Mouse (Mus musculus) C2C12 (cell line): ENCODE measurements around the gene Ttc9b. TPM values are rescaled to one million over a fixed set of nuclear protein-coding genes. Genes with fewer than 3 reads are reported as not detected.
A peak's percentile ranks its signal among the peaks of the same experiment; 100 is the strongest.

Source experiments
- H3K27me3 ChIP-seq: one replicate; pipeline ENCODE4 v1.6.1; 2011; ENCODE audit not compliant: control insufficient read depth, insufficient read depth, insufficient read length
- H3K36me3 ChIP-seq: one replicate; pipeline ENCODE4 v1.6.1; 2011; ENCODE audit not compliant: control insufficient read depth, insufficient read depth
- H3K4me3 ChIP-seq: one replicate; pipeline ENCODE4 v1.5.1; 2011; ENCODE audit warnings: mild to moderate bottlenecking, control low read depth; ENCODE audit not compliant: poor library complexity, insufficient read depth, severe bottlenecking
- H3K79me2 ChIP-seq: one replicate; pipeline ENCODE4 v1.6.1; 2011; ENCODE audit not compliant: control insufficient read depth, insufficient read depth
- H3K79me3 ChIP-seq: one replicate; pipeline ENCODE4 v1.6.1; 2011; ENCODE audit warnings: low read depth, control low read depth
- H3ac ChIP-seq: one replicate; pipeline ENCODE3; 2011; ENCODE audit warnings: low read depth; ENCODE audit not compliant: control insufficient read depth, insufficient read length
- CEBPB ChIP-seq: IDR thresholded peaks from one replicate; pipeline ENCODE4 v1.6.1; 2011; ENCODE audit warnings: low read depth, mild to moderate bottlenecking, control low read depth, moderate library complexity
- CTCF ChIP-seq: IDR thresholded peaks from one replicate; pipeline ENCODE4 v1.5.1; 2011; ENCODE audit not compliant: control insufficient read depth, insufficient read depth, insufficient read length
- FOSL1 ChIP-seq: IDR thresholded peaks from one replicate; pipeline ENCODE4 v1.8.0; 2011; ENCODE audit warnings: mild to moderate bottlenecking, low read length; ENCODE audit not compliant: poor library complexity, insufficient read depth, severe bottlenecking
- MAX ChIP-seq: IDR thresholded peaks from one replicate; pipeline ENCODE4 v1.6.1; 2011; ENCODE audit warnings: mild to moderate bottlenecking, control low read depth
- MYOD1 ChIP-seq: IDR thresholded peaks from one replicate; pipeline ENCODE4 v1.6.1; 2011; ENCODE audit warnings: low read depth; ENCODE audit not compliant: control insufficient read depth, insufficient read length
- MYOG ChIP-seq: IDR thresholded peaks from one replicate; pipeline ENCODE4 v1.6.1; 2011; ENCODE audit not compliant: control insufficient read depth, insufficient read length; ENCODE audit errors: extremely low read depth
- USF1 ChIP-seq: IDR thresholded peaks from one replicate; pipeline ENCODE4 v1.6.1; 2011; ENCODE audit warnings: low read depth, mild to moderate bottlenecking, control low read depth, moderate library complexity
- polyA plus RNA-seq: library from polyadenylated mRNA; unstranded; fragments of >200 nt; fragmentation: generic; extraction: Trizol; gene quantifications from one replicate; pipeline ENCODE4 v1.2.1, GENCODE M21; 2012; ENCODE audit warnings: missing spikeins

Ttc9b gene
- polyA plus RNA-seq, 1 experiment = 0.11 TPM

- Histone ChIP-seq H3K36me3 (no peaks in the 10 kb centered on the region), H3ac (no peak overlapping the region), H3K4me3 (no peak overlapping the region), H3K79me3 (no peaks in the 10 kb centered on the region), H3K27me3 (peaks cover 3% of the 10 kb centered on the region), H3K79me2 (no peaks in the 10 kb centered on the region)
- TF ChIP-seq USF1 (no peak), MYOD1 (no peak), CTCF (no peak), MYOG (no peak), CEBPB (no peak), MAX (no peak), FOSL1 (no peak)
Measured at GRCm38 (mm10) chr7:27647281-27648002, 6.3 kb upstream of the Ttc9b start.

- Histone ChIP-seq H3K36me3 (no peaks in the 10 kb centered on the region), H3K27me3 (peaks cover 18% of the 10 kb centered on the region), H3ac (no peak overlapping the region), H3K79me2 (no peaks in the 10 kb centered on the region), H3K79me3 (no peaks in the 10 kb centered on the region), H3K4me3 (no peak overlapping the region)
- TF ChIP-seq MYOG (no peak), USF1 (no peak), FOSL1 (no peak), MYOD1 (no peak), CEBPB (no peak), MAX (no peak), CTCF (no peak)
Measured at GRCm38 (mm10) chr7:27649723-27650122, 4.0 kb upstream of the Ttc9b start.

GRCm38 (mm10) chr7:27650949-27651348 is 2.8 kb upstream of the Ttc9b start:
- no peaks in the 10 kb centered on the region for H3K79me2 ChIP-seq
- peaks cover 18% of the 10 kb centered on the region for H3K27me3 ChIP-seq
- H3K4me3 ChIP-seq = no peak overlapping the region
- no peaks in the 10 kb centered on the region for H3K79me3 ChIP-seq
- no peak overlapping the region for H3ac ChIP-seq
- no peaks in the 10 kb centered on the region for H3K36me3 ChIP-seq
- TF ChIP-seq MYOD1 = no peak
- TF ChIP-seq CTCF = no peak
- TF ChIP-seq MAX = no peak
- no peak for TF ChIP-seq CEBPB
- TF ChIP-seq FOSL1 = no peak
- TF ChIP-seq USF1 = no peak
- no peak for TF ChIP-seq MYOG

DNA sequence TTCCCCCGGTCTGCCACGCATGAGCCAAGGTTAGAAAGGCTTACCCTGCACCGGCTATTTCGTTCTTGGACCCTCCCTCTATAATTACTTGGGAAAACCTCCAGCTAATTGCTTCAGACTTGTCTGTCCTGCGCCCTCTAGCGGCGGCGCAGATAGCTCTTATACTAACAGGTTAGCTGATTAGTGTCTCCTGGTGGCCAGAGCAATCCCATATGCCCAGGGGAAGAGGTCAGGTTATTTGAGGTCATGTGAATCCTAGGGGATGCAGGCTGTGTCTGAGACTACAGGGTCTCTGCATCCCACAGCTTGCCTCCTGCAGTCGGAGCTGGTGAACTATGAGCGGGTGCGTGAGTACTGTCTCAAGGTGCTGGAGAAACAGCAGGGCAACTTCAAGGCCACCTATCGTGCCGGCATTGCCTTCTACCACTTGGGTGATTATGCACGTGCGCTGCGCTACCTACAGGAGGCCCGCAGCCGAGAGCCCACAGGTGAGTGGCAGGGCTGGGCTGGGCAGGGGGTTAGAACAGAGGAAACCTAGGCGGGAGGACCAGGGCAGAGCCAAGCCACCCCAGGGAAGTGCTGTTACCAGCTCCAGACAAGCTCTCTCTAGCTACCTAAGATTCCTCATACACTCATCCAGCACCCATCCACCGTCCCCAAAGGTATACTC is 1.0 kb downstream of the Ttc9b start:
- TF ChIP-seq CEBPB = no peak
- TF ChIP-seq CTCF = peak; percentile 38
- H3K79me3 ChIP-seq = no peaks in the 10 kb centered on the region
- no peak overlapping the region for H3K4me3 ChIP-seq
- H3K27me3 ChIP-seq = peaks cover 18% of the 10 kb centered on the region
- no peak overlapping the region for H3ac ChIP-seq
- no peaks in the 10 kb centered on the region for H3K79me2 ChIP-seq
- H3K36me3 ChIP-seq = no peaks in the 10 kb centered on the region

- Histone ChIP-seq H3ac (no peak overlapping the region), H3K79me3 (no peaks in the 10 kb centered on the region), H3K79me2 (no peaks in the 10 kb centered on the region), H3K36me3 (no peaks in the 10 kb centered on the region), H3K27me3 (peaks cover 18% of the 10 kb centered on the region), H3K4me3 (no peak overlapping the region)
- no peak for TF ChIP-seq CEBPB
- no peak for TF ChIP-seq MYOD1
- no peak for TF ChIP-seq CTCF
- no peak for TF ChIP-seq FOSL1
Measured at GRCm38 (mm10) chr7:27655545-27655944, 1.8 kb downstream of the Ttc9b start.

GRCm38 (mm10) chr7:27656600-27656999 is 2.9 kb downstream of the Ttc9b start:
- peaks cover 18% of the 10 kb centered on the region for H3K27me3 ChIP-seq
- no peaks in the 10 kb centered on the region for H3K36me3 ChIP-seq
- H3K79me3 ChIP-seq = no peaks in the 10 kb centered on the region
- no peaks in the 10 kb centered on the region for H3K79me2 ChIP-seq
- H3K4me3 ChIP-seq = no peak overlapping the region
- no peak overlapping the region for H3ac ChIP-seq
- TF ChIP-seq MYOD1 (no peak), MAX (no peak), FOSL1 (no peak), CTCF (no peak), CEBPB (no peak), USF1 (no peak), MYOG (no peak)
